Mouse (Mus musculus): Measurements from ENCODE around the gene Slc38a10.

DNA sequence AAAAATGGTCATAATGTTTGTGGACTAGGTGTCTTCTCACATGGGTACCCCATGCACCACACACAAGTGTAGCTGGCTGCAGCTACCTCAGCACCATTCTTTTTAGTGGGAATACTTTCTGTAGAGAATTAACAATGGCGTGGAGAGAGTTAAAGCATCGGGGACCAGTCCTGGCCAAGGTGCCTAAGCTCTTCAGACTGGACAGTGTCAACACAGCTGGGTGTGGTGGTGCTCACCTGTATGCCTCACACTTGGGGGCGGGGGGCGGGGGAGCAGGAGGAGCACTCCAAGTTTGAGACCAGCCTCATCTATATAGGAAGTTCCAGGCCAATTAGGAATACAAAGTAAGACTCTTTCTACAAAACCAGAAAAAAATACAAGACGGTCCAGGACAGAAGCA is 17.0 kb downstream of the Slc38a10 start:
- no peak for TF ChIP-seq GABPA (IDR thresholded peaks at IDR 0.05; ENCODE audit: low read depth, low read length)
- TF ChIP-seq USF2 (IDR thresholded peaks at IDR 0.05; ENCODE audit: borderline replicate concordance in 1 of 2, insufficient read depth in 1 of 2, low read depth in 1 of 2, low read length in 2 of 2) = no peak

Data from MEL (cell line).